Mouse (Mus musculus): Measurements from ENCODE around the gene Fam126a. TPM values are rescaled to one million over a fixed set of nuclear protein-coding genes. Genes with fewer than 3 reads are reported as not detected.

Gene Fam126a
- polyA plus RNA-seq, 1 experiment: 8.5 TPM

GRCm38 (mm10) chr5:23999083-23999671, 31.3 kb downstream of the Fam126a start:
- Histone ChIP-seq H3K4me3 (ENCODE audit: insufficient read depth, low read length) (no peak overlapping the region), H3K27ac (ENCODE audit: insufficient read depth, low read length) (no peak overlapping the region), H3K4me1 (ENCODE audit: control insufficient read depth, insufficient read depth, low read length) (peaks cover 1% of the 10 kb centered on the region; the same call in 1 of the 2 replicates)
- TF ChIP-seq POLR2A (IDR thresholded peaks at IDR 0.05; ENCODE audit: extremely low read depth, insufficient read depth, low read length) (no peak), CTCF (IDR thresholded peaks at IDR 0.05; ENCODE audit: extremely low read depth, insufficient read depth, low read length) (no peak)

- TF ChIP-seq CTCF (IDR thresholded peaks at IDR 0.05; ENCODE audit: extremely low read depth, insufficient read depth, low read length) (no peak), POLR2A (IDR thresholded peaks at IDR 0.05; ENCODE audit: extremely low read depth, insufficient read depth, low read length) (no peak)
- Histone ChIP-seq H3K27ac (ENCODE audit: insufficient read depth, low read length) (no peak overlapping the region), H3K4me1 (ENCODE audit: control insufficient read depth, insufficient read depth, low read length) (peaks cover 2% of the 10 kb centered on the region; the same call in 1 of the 2 replicates), H3K4me3 (ENCODE audit: insufficient read depth, low read length) (no peak overlapping the region)
Observed at GRCm38 (mm10) chr5:23995951-23996350, 34.5 kb downstream of the Fam126a start.

- H3K27ac ChIP-seq (ENCODE audit: insufficient read depth, low read length): no peak overlapping the region
- no peak overlapping the region for H3K4me3 ChIP-seq (ENCODE audit: insufficient read depth, low read length)
- TF ChIP-seq CTCF (IDR thresholded peaks at IDR 0.05; ENCODE audit: extremely low read depth, insufficient read depth, low read length) (no peak), POLR2A (IDR thresholded peaks at IDR 0.05; ENCODE audit: extremely low read depth, insufficient read depth, low read length) (no peak)
- peaks cover 2% of the 10 kb centered on the region; the same call in 1 of the 2 replicates for H3K4me1 ChIP-seq (ENCODE audit: control insufficient read depth, insufficient read depth, low read length)
Observed at GRCm38 (mm10) chr5:23994929-23995328, 35.6 kb downstream of the Fam126a start.

GRCm38 (mm10) chr5:23994231-23994630, 36.3 kb downstream of the Fam126a start:
- no peak overlapping the region for H3K4me3 ChIP-seq (ENCODE audit: insufficient read depth, low read length)
- H3K4me1 ChIP-seq (ENCODE audit: control insufficient read depth, insufficient read depth, low read length): peaks cover 2% of the 10 kb centered on the region; the same call in 1 of the 2 replicates
- no peak overlapping the region for H3K27ac ChIP-seq (ENCODE audit: insufficient read depth, low read length)
- no peak for TF ChIP-seq POLR2A (IDR thresholded peaks at IDR 0.05; ENCODE audit: extremely low read depth, insufficient read depth, low read length)
- no peak for TF ChIP-seq CTCF (IDR thresholded peaks at IDR 0.05; ENCODE audit: extremely low read depth, insufficient read depth, low read length)

- Histone ChIP-seq H3K4me1 (ENCODE audit: control insufficient read depth, insufficient read depth, low read length) (peaks cover 2% of the 10 kb centered on the region; the same call in 1 of the 2 replicates), H3K4me3 (ENCODE audit: insufficient read depth, low read length) (no peak overlapping the region), H3K27ac (ENCODE audit: insufficient read depth, low read length) (peak overlapping the region; percentile 72; the same call in 1 of the 2 replicates)
- TF ChIP-seq CTCF (IDR thresholded peaks at IDR 0.05; ENCODE audit: extremely low read depth, insufficient read depth, low read length): no peak
- TF ChIP-seq POLR2A (IDR thresholded peaks at IDR 0.05; ENCODE audit: extremely low read depth, insufficient read depth, low read length): no peak
Observed at GRCm38 (mm10) chr5:23993553-23993894, 37.0 kb downstream of the Fam126a start.

- peak overlapping the region; percentile 72; the same call in 1 of the 2 replicates for H3K27ac ChIP-seq (ENCODE audit: insufficient read depth, low read length)
- peaks cover 2% of the 10 kb centered on the region; the same call in 1 of the 2 replicates for H3K4me1 ChIP-seq (ENCODE audit: control insufficient read depth, insufficient read depth, low read length)
- no peak for TF ChIP-seq CTCF (IDR thresholded peaks at IDR 0.05; ENCODE audit: extremely low read depth, insufficient read depth, low read length)
- TF ChIP-seq POLR2A (IDR thresholded peaks at IDR 0.05; ENCODE audit: extremely low read depth, insufficient read depth, low read length): no peak
Observed at GRCm38 (mm10) chr5:23992876-23993552, 37.5 kb downstream of the Fam126a start.

GRCm38 (mm10) chr5:23990001-23990400, 40.5 kb downstream of the Fam126a start:
- no peak for TF ChIP-seq POLR2A (IDR thresholded peaks at IDR 0.05; ENCODE audit: extremely low read depth, insufficient read depth, low read length)
- no peak for TF ChIP-seq CTCF (IDR thresholded peaks at IDR 0.05; ENCODE audit: extremely low read depth, insufficient read depth, low read length)
- no peak overlapping the region for H3K4me3 ChIP-seq (ENCODE audit: insufficient read depth, low read length)
- H3K27ac ChIP-seq (ENCODE audit: insufficient read depth, low read length): no peak overlapping the region
- H3K4me1 ChIP-seq (ENCODE audit: control insufficient read depth, insufficient read depth, low read length): peaks cover 2% of the 10 kb centered on the region; the same call in 1 of the 2 replicates

More at GRCm38 (mm10) chr5:23992876-23993552, 37.5 kb downstream of the Fam126a start:
- H3K4me3 ChIP-seq (ENCODE audit: insufficient read depth, low read length): no peak overlapping the region

GRCm38 (mm10) chr5:23987792-23988191, 42.7 kb downstream of the Fam126a start:
- Histone ChIP-seq H3K4me3 (ENCODE audit: insufficient read depth, low read length) (no peak overlapping the region), H3K4me1 (ENCODE audit: control insufficient read depth, insufficient read depth, low read length) (no peaks in the 10 kb centered on the region), H3K27ac (ENCODE audit: insufficient read depth, low read length) (no peak overlapping the region)
- no peak for TF ChIP-seq CTCF (IDR thresholded peaks at IDR 0.05; ENCODE audit: extremely low read depth, insufficient read depth, low read length)
- no peak for TF ChIP-seq POLR2A (IDR thresholded peaks at IDR 0.05; ENCODE audit: extremely low read depth, insufficient read depth, low read length)

- H3K4me1 ChIP-seq (ENCODE audit: control insufficient read depth, insufficient read depth, low read length): no peaks in the 10 kb centered on the region
- H3K4me3 ChIP-seq (ENCODE audit: insufficient read depth, low read length): no peak overlapping the region
- no peak for TF ChIP-seq CTCF (IDR thresholded peaks at IDR 0.05; ENCODE audit: extremely low read depth, insufficient read depth, low read length)
- no peak for TF ChIP-seq POLR2A (IDR thresholded peaks at IDR 0.05; ENCODE audit: extremely low read depth, insufficient read depth, low read length)
- no peak overlapping the region for H3K27ac ChIP-seq (ENCODE audit: insufficient read depth, low read length)
Observed at GRCm38 (mm10) chr5:23982081-23982480, 48.4 kb downstream of the Fam126a start.

- no peak for TF ChIP-seq CTCF (IDR thresholded peaks at IDR 0.05; ENCODE audit: extremely low read depth, insufficient read depth, low read length)
- H3K27ac ChIP-seq (ENCODE audit: insufficient read depth, low read length): no peak overlapping the region
Observed at GRCm38 (mm10) chr5:23978516-23978915, 52.0 kb downstream of the Fam126a start.

More at GRCm38 (mm10) chr5:23978516-23978915, 52.0 kb downstream of the Fam126a start:
- no peak overlapping the region for H3K4me3 ChIP-seq (ENCODE audit: insufficient read depth, low read length)
- H3K4me1 ChIP-seq (ENCODE audit: control insufficient read depth, insufficient read depth, low read length): no peaks in the 10 kb centered on the region

Measured in cortical plate, adult 2 months (tissue).